Mouse (Mus musculus) hindbrain, embryonic 10.5 days (tissue): ENCODE results near the gene Bax. TPM values are rescaled to one million over a fixed set of nuclear protein-coding genes. Genes with fewer than 3 reads are reported as not detected.
A peak's percentile ranks its signal among the peaks of the same experiment; 100 is the strongest.

Source experiments
- DNase-seq: peaks from one replicate; pipeline ENCODE4 v3.0.0-alpha.2; 2017; ENCODE audit warnings: low spot score
- H3K27ac ChIP-seq: fragments of 300-500 bp; sonication (generic); 2 replicates; pipeline ENCODE4 v1.5.1; 2016; ENCODE audit warnings: mild to moderate bottlenecking, moderate library complexity
- H3K27me3 ChIP-seq: fragments of 300-500 bp; sonication (generic); 2 replicates; pipeline ENCODE4 v1.6.1; 2016; ENCODE audit warnings: mild to moderate bottlenecking; ENCODE audit not compliant: poor library complexity, insufficient read depth, severe bottlenecking
- H3K36me3 ChIP-seq: fragments of 300-500 bp; sonication (generic); 2 replicates; pipeline ENCODE4 v1.6.1; 2016; ENCODE audit warnings: mild to moderate bottlenecking, moderate library complexity
- H3K4me1 ChIP-seq: fragments of 300-500 bp; sonication (generic); replicated peaks from 2 replicates; pipeline ENCODE4 v1.6.1; 2016; ENCODE audit warnings: mild to moderate bottlenecking
- H3K4me3 ChIP-seq: fragments of 300-500 bp; sonication (generic); 2 replicates; pipeline ENCODE4 v1.5.1; 2016; ENCODE audit warnings: mild to moderate bottlenecking, moderate library complexity
- H3K9me3 ChIP-seq: fragments of 300-500 bp; sonication (generic); 2 replicates; pipeline ENCODE4 v1.6.1; 2016; ENCODE audit warnings: mild to moderate bottlenecking, moderate library complexity
- WGBS: fragments of 180-500 bp; shearing (Covaris S2); methylation state at CpG from one replicate; pipeline ENCODE4 v1.1.7; 2016; 5-methylcytosine and 5-hydroxymethylcytosine counted together
- polyA plus RNA-seq: library from polyadenylated mRNA; unstranded; fragments of >200 nt; fragmentation: Nextera tagmentation; extraction: Ambion mirVana; gene quantifications from 2 replicates; pipeline ENCODE4 v1.2.1, GENCODE M21; 2016

Bax gene
- polyA plus RNA-seq, 1 experiment from 2014 or later = 295 TPM

GRCm38 (mm10) chr7:45443526-45444420 is 22.9 kb downstream of the Bax start:
- Histone ChIP-seq H3K9me3 (no peaks in the 10 kb centered on the region), H3K27ac (no peak overlapping the region), H3K36me3 (peaks cover 81% of the 10 kb centered on the region), H3K27me3 (no peaks in the 10 kb centered on the region), H3K4me1 (0 out of 2 replicates have a peak, but pooled peaks cover 3% of the 10 kb centered on the region), H3K4me3 (no peak overlapping the region)
- no peak for DNase-seq
- 90% methylated on average over 22 of the region's 22 CpGs for WGBS

- H3K36me3 ChIP-seq = peaks cover 35% of the 10 kb centered on the region
- DNase-seq = no peak
- no peaks in the 10 kb centered on the region for H3K27me3 ChIP-seq
- 21% methylated on average over 19 of the region's 19 CpGs for WGBS
- peaks cover 44% of the 10 kb centered on the region for H3K4me1 ChIP-seq
- peak within 1 kb of the TSS; percentile 24 for H3K27ac ChIP-seq
- H3K4me3 ChIP-seq = peak within 1 kb of the TSS; percentile 32
- H3K9me3 ChIP-seq = no peaks in the 10 kb centered on the region
Observed at GRCm38 (mm10) chr7:45437521-45438276, 29.0 kb downstream of the Bax start, which contains the start of gene Ruvbl2. Ruvbl2 (minus strand) TSS chr7:45438096.

GRCm38 (mm10) chr7:45437046-45437445 is 29.7 kb downstream of the Bax start:
- no peak for DNase-seq
- H3K4me1 ChIP-seq = peaks cover 46% of the 10 kb centered on the region
- peaks cover 37% of the 10 kb centered on the region for H3K36me3 ChIP-seq
- H3K27me3 ChIP-seq = no peaks in the 10 kb centered on the region
- peak overlapping the region; percentile 32 for H3K4me3 ChIP-seq
- no peak overlapping the region; the same call in 1 of the 2 replicates for H3K27ac ChIP-seq
- WGBS = 30% methylated on average over 6 of the region's 6 CpGs
- H3K9me3 ChIP-seq = no peaks in the 10 kb centered on the region

GRCm38 (mm10) chr7:45436444-45436843 is 30.3 kb downstream of the Bax start:
- peaks cover 46% of the 10 kb centered on the region for H3K4me1 ChIP-seq
- no peaks in the 10 kb centered on the region for H3K9me3 ChIP-seq
- H3K27ac ChIP-seq = no peak overlapping the region; the same call in 1 of the 2 replicates
- H3K36me3 ChIP-seq = peaks cover 37% of the 10 kb centered on the region
- no peak for DNase-seq
- H3K27me3 ChIP-seq = no peaks in the 10 kb centered on the region
- 92% methylated on average over 5 of the region's 5 CpGs for WGBS
- peak overlapping the region; percentile 83; the same call in 1 of the 2 replicates for H3K4me3 ChIP-seq

GRCm38 (mm10) chr7:45435038-45435437 is 31.7 kb downstream of the Bax start:
- H3K4me1 ChIP-seq = peaks cover 46% of the 10 kb centered on the region
- DNase-seq = no peak
- peak overlapping the region; percentile 83 for H3K4me3 ChIP-seq
- peak overlapping the region; percentile 94 for H3K27ac ChIP-seq
- H3K36me3 ChIP-seq = peaks cover 37% of the 10 kb centered on the region
- no peaks in the 10 kb centered on the region for H3K9me3 ChIP-seq
- no peaks in the 10 kb centered on the region for H3K27me3 ChIP-seq
- 4% methylated on average over 16 of the region's 16 CpGs for WGBS

- H3K9me3 ChIP-seq = no peaks in the 10 kb centered on the region
- H3K27ac ChIP-seq = peak within 1 kb of the TSS; percentile 94
- H3K4me1 ChIP-seq = peaks cover 46% of the 10 kb centered on the region
- peaks cover 37% of the 10 kb centered on the region for H3K36me3 ChIP-seq
- no peaks in the 10 kb centered on the region for H3K27me3 ChIP-seq
- WGBS = under 1% methylated on average over 45 of the region's 45 CpGs
- H3K4me3 ChIP-seq = peak within 1 kb of the TSS; percentile 83
- DNase-seq = peak; percentile 100
Observed at GRCm38 (mm10) chr7:45434203-45435015, 32.3 kb downstream of the Bax start, which contains the start of gene Gys1. Gys1 (plus strand) TSS chr7:45434844.

- 2% methylated on average over 7 of the region's 7 CpGs for WGBS
- H3K27me3 ChIP-seq = no peaks in the 10 kb centered on the region
- peaks cover 40% of the 10 kb centered on the region for H3K36me3 ChIP-seq
- H3K9me3 ChIP-seq = no peaks in the 10 kb centered on the region
- peaks cover 46% of the 10 kb centered on the region for H3K4me1 ChIP-seq
- peak overlapping the region; percentile 83 for H3K4me3 ChIP-seq
- DNase-seq = no peak
- H3K27ac ChIP-seq = peak overlapping the region; percentile 94
Observed at GRCm38 (mm10) chr7:45433835-45434202, 32.9 kb downstream of the Bax start.

GRCm38 (mm10) chr7:45426556-45426955 is 40.1 kb downstream of the Bax start:
- no peak overlapping the region for H3K27ac ChIP-seq
- WGBS = 94% methylated on average over 8 of the region's 8 CpGs
- no peak for DNase-seq
- H3K36me3 ChIP-seq = peaks cover 100% of the 10 kb centered on the region
- H3K27me3 ChIP-seq = peaks cover 7% of the 10 kb centered on the region; the same call in 1 of the 2 replicates
- H3K4me3 ChIP-seq = no peak overlapping the region
- no peaks in the 10 kb centered on the region for H3K4me1 ChIP-seq
- H3K9me3 ChIP-seq = no peaks in the 10 kb centered on the region

- DNase-seq = no peak
- H3K27me3 ChIP-seq = peaks cover 61% of the 10 kb centered on the region
- 92% methylated on average over 14 of the region's 14 CpGs for WGBS
- H3K4me1 ChIP-seq = peaks cover 20% of the 10 kb centered on the region
- H3K36me3 ChIP-seq = peaks cover 58% of the 10 kb centered on the region
- no peak overlapping the region for H3K4me3 ChIP-seq
- no peaks in the 10 kb centered on the region for H3K9me3 ChIP-seq
- no peak overlapping the region for H3K27ac ChIP-seq
Observed at GRCm38 (mm10) chr7:45421194-45421593, 45.5 kb downstream of the Bax start.

GRCm38 (mm10) chr7:45420615-45420919 is 46.1 kb downstream of the Bax start, which contains the start of gene Lhb:
Lhb (plus strand) TSS chr7:45420820.
- Histone ChIP-seq H3K9me3 (no peaks in the 10 kb centered on the region), H3K4me3 (peak within 1 kb of the TSS; percentile 22; the same call in 1 of the 2 replicates), H3K27me3 (peaks cover 67% of the 10 kb centered on the region), H3K27ac (no peak within 1 kb of the TSS), H3K4me1 (peaks cover 24% of the 10 kb centered on the region), H3K36me3 (peaks cover 52% of the 10 kb centered on the region)
- WGBS = 59% methylated on average over 6 of the region's 6 CpGs
- no peak for DNase-seq

GRCm38 (mm10) chr7:45419859-45420614 is 46.7 kb downstream of the Bax start:
- Histone ChIP-seq H3K36me3 (peaks cover 47% of the 10 kb centered on the region), H3K4me3 (peak overlapping the region; percentile 22; the same call in 1 of the 2 replicates), H3K4me1 (peaks cover 28% of the 10 kb centered on the region), H3K27ac (no peak overlapping the region), H3K27me3 (peaks cover 73% of the 10 kb centered on the region), H3K9me3 (no peaks in the 10 kb centered on the region)
- WGBS = 15% methylated on average over 27 of the region's 27 CpGs
- DNase-seq = no peak
